Mouse (Mus musculus) lung, adult 2 months (tissue): ENCODE results near the gene Phf19. TPM values are rescaled to one million over a fixed set of nuclear protein-coding genes. Genes with fewer than 3 reads are reported as not detected.

Source experiments
- DNase-seq: peaks from one replicate; pipeline ENCODE4 v3.0.0; 2022
- H3K4me1 ChIP-seq: fragments of 200-500 bp; 2 replicates; pipeline ENCODE4 v1.6.1; 2011; ENCODE audit warnings: low read length; ENCODE audit not compliant: control insufficient read depth, insufficient read depth
- H3K4me3 ChIP-seq: fragments of 200-500 bp; replicated peaks from 2 replicates; pipeline ENCODE3; 2011; ENCODE audit warnings: low read depth, mild to moderate bottlenecking, control low read depth, low read length; ENCODE audit errors: extremely low read depth
- CTCF ChIP-seq: fragments of 200-500 bp; IDR thresholded peaks from 2 replicates; pipeline ENCODE4 v1.5.1; 2011; ENCODE audit warnings: mild to moderate bottlenecking, low read length, control low read depth; ENCODE audit not compliant: insufficient read depth
- POLR2A ChIP-seq: fragments of 200-500 bp; IDR thresholded peaks from 2 replicates; pipeline ENCODE4 v1.6.1; 2011; ENCODE audit warnings: low read depth, mild to moderate bottlenecking, control low read depth, low read length, borderline replicate concordance; ENCODE audit errors: extremely low read depth
- WGBS: fragments of 180-500 bp; shearing (Covaris S2); methylation state at CpG from one replicate; pipeline ENCODE4 v1.1.7; 2018; 5-methylcytosine and 5-hydroxymethylcytosine counted together
- polyA plus RNA-seq: library from polyadenylated mRNA; depleted of rRNA; stranded (reverse); fragments of >200 nt; gene quantifications from 2 replicates; pipeline ENCODE4 v1.2.3, GENCODE M21; 2012; rRNA removed

Phf19 gene
- 1.1 and 1.5 TPM in 2 replicates for polyA plus RNA-seq

DNA sequence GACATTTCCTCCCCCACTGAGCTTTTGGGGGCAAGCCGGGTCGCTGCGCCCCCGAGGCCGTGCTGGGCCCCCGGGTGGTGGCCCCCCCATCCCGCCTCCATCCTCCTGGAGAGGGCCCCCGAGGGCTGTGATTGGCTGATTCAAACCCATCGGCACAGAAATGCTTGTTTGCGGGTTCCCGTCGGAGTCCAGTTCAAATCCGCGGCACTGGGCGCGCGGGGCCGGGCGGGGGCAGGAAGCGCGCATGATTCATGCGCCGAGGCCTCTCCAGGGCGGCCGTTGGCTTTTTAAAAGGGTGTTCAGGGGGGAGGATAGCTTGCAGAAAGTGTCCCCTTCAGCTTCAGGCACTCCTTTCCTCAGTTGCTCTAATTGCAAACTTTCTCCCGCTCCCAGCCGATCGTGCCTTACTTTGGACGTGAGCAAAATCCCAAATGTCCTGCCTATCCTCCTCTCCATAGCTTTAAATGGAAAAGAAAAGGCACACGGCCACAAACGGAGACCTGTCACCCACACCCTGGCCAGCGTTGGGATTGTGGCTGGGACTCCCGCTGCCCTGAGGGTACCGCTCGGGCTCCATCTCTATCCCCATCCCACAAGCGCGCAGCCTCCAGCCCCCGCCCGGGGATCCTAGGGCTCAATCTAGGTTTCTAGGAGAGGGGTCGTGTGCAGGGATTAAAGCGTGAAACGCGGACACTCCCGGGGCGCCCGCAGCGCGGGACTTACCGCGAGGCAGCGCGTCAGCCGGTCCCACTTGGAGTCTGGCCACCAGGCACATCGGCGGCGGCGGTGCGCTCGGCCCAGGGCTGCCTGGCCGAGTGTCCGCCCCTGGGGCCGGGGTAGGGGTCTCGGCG, at the start of gene Phf19:
Gene Phf19 (minus strand): TSS at position 809 of the 851 bp plus-strand sequence.
- DNase-seq = peak; percentile 38
- Histone ChIP-seq H3K4me3 (peak within 1 kb of the TSS; percentile 77), H3K4me1 (peaks cover 3% of the 10 kb centered on the region; the same call in 1 of the 2 replicates)
- WGBS = 1% methylated on average over 63 of the region's 64 CpGs
- TF ChIP-seq POLR2A (no peak), CTCF (no peak)

DNA sequence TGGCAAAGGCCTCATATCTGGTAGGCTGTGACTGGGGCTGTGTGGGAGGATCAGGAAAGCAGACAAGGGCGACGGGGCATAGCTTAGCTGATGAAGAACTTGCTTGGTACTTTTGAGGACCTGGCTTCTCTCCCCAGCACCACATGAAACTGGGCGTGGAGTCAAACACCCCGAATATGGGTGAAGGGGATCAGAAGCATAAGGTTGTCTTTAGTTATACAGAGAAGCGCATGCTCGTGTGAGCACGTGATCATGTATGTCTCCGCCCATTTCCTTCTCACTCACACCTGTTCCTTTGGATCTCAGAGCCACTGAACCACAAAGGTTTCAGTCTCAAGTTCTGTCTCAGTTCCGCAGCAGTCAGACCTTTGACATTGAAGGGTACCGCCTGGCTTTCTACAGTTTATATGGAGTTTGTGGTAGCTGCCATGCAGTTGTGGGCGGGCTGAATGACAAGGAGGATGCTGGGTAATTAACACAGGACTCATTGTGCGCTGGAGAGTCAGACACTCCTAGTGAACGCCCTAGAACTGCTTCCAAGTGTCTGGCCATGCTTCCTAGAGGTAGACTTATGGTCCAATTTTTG, 49.6 kb upstream of the Phf19 start:
- no peak for DNase-seq
- no peak for TF ChIP-seq CTCF
- TF ChIP-seq POLR2A = no peak
- no peaks in the 10 kb centered on the region; the same call in 1 of the 2 replicates for H3K4me1 ChIP-seq
- H3K4me3 ChIP-seq = peak overlapping the region; percentile 6
- WGBS = 57% methylated on average over 13 of the region's 13 CpGs

DNA sequence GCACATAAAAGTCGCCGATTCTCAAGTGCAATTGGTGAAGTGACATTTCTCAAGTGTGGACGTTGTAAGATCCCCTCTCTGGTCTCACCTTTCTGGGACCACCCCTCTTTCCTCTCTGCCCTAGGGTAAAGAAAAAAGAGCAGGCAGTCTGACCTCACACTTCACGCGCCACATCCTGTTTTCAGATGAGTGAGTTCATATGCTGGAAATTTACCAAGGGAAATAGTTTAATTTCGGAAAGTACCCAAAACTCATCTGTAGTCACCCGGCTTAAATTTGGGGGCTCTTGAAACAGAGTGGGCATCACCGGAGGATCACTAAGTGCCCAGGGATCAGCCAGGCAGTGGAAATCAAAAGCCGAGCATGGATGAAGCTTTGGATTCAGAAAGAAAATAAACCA, 49.1 kb upstream of the Phf19 start:
- no peaks in the 10 kb centered on the region; the same call in 1 of the 2 replicates for H3K4me1 ChIP-seq
- no peak for DNase-seq
- no peak for TF ChIP-seq CTCF
- no peak for TF ChIP-seq POLR2A
- H3K4me3 ChIP-seq = peak overlapping the region; percentile 6
- WGBS = 40% methylated on average over 9 of the region's 9 CpGs

DNA sequence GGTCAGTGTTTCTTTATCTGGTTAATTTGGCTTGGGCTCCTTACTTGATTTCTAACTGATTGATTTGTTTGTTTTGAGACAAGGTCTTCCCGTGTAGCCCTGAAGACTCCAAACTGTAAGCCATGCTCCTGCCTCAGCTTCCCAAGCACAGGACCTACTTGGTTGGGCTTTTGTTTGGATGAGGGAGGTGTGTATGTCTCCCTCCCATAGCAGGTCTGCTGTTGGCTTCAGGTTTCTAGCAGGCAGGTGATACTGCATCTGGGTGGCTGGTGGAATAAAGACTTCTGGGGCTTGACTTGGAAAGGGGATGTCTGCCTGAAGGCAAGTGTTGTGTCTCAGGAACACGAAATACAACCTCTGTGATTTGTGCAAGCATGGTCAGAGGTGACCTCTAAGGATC, 48.4 kb upstream of the Phf19 start:
- Histone ChIP-seq H3K4me3 (no peak overlapping the region), H3K4me1 (no peaks in the 10 kb centered on the region; the same call in 1 of the 2 replicates)
- no peak for DNase-seq
- no peak for TF ChIP-seq POLR2A
- TF ChIP-seq CTCF = no peak
- 52% methylated on average over 2 of the region's 2 CpGs for WGBS

DNA sequence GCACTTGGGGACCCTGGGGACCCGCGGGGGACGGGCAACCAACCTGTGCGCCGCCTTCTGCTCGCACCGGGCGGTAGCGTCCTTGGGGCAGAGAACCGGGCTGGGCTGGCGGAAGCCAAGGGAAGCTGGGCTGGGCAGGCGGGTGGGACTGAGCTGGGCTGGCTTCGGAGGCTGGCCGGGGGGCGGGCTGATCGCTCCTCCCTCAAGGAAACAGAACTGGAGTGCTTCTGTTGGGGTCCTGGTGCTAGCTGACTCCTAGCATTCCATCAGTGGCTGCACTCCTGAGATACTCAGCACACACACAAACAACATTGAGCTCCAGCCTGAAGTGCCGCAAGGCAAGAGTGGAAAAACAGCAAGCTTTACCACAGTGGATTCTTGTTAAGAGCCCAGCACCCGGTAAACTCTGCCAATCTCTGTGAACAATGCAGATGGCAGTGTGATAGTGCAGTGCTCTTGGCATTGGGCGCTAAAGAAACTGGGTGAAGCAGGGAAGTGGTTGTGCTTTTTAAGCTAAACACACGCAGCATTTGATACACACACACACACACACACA, 47.7 kb upstream of the Phf19 start, which contains the start of gene Traf1:
Gene Traf1 (minus strand): TSS at position 292 of the 556 bp plus-strand sequence.
- H3K4me1 ChIP-seq = no peaks in the 10 kb centered on the region; the same call in 1 of the 2 replicates
- peak; percentile 76 for DNase-seq
- TF ChIP-seq POLR2A (peak; percentile 41; the same call in 1 of the 2 replicates), CTCF (no peak)
- WGBS = 2% methylated on average over 20 of the region's 20 CpGs
- peak within 1 kb of the TSS; percentile 68 for H3K4me3 ChIP-seq

DNA sequence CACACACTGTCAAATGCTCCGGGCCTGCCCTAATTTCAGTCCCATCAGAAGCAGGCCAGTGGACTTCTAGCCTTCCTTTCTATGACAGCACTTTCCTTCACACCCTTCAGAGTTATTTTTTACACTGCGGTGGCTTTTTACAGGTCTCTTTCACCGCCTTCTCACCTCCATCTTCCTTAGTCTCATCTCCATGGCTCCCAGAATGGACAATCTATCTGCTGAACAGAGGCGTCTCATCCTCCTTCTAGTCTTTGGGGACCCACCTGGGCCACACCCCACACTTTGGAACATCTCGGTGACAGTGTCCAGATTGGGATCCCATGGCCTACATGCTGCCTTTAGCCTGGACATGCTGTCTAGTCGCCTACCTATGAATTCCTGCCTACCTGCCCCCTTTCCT, 47.1 kb upstream of the Phf19 start:
- WGBS = 52% methylated on average over 6 of the region's 6 CpGs
- no peak for DNase-seq
- TF ChIP-seq CTCF = no peak
- no peak for TF ChIP-seq POLR2A
- H3K4me1 ChIP-seq = no peaks in the 10 kb centered on the region; the same call in 1 of the 2 replicates
- H3K4me3 ChIP-seq = peak overlapping the region; percentile 68

DNA sequence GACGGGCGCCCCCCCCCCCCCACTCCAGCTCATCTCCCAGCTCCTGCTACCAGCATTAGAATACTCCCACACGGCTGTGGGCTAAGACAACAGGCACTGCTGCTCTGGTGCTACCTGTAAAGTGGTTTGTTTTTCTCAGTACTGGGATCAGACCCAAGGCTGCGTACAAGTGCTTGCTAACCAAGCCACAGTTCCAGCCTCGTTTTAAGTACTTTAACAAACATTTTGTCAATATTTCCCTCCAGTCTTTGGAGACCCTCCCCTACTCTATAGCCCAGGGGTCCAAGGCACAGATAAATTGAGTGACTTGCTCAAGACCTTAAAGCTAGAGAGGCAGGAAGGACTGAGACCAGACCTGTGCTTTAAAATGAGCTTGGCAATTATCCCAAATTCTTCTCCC, 46.6 kb upstream of the Phf19 start:
- peak; percentile 42 for DNase-seq
- WGBS = 61% methylated on average over 5 of the region's 5 CpGs
- peak overlapping the region; percentile 20 for H3K4me3 ChIP-seq
- TF ChIP-seq POLR2A (no peak), CTCF (no peak)
- no peaks in the 10 kb centered on the region; the same call in 1 of the 2 replicates for H3K4me1 ChIP-seq

DNA sequence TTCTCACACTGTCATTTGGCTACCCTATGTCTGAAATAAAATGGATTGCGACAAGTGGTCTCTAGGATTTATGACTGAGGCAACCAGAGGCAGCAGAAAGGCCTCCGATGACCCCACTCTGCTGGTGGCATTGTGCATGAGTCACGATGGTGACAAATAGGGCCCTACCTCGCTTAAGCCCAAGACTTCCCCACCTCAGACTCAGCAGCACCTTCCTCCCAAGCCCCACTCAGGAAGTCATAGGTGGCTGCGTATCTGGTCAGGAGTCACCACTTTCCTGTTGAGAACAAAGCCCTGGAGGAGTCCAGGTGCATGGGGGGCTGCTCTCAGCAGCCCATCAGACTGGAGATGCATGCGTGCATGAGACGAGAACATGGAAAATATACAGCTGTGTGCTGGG, 44.8 kb upstream of the Phf19 start:
- H3K4me3 ChIP-seq = no peak overlapping the region
- H3K4me1 ChIP-seq = no peaks in the 10 kb centered on the region; the same call in 1 of the 2 replicates
- DNase-seq = no peak
- TF ChIP-seq POLR2A = no peak
- no peak for TF ChIP-seq CTCF
- 81% methylated on average over 7 of the region's 7 CpGs for WGBS

DNA sequence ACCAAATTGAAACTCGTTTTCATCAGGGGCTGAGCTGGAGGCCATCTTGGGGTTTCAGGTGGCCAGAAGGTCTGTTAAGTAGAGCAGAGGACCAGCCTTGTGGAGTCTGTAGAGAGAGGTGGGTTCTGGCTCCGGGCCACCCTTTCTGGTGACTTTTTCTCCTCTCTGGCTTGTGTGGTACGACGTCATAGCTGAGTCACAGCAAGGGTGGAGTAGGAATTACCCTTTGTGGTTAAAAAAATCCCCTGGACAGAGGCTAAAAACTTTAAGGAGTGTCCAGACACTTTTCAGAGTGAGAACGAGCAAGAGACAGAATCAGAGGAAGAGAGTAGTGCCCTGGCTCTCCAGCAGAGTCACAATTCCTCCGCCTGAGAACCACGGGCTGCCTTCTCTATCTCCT, 44.2 kb upstream of the Phf19 start:
- H3K4me1 ChIP-seq = no peaks in the 10 kb centered on the region; the same call in 1 of the 2 replicates
- 53% methylated on average over 7 of the region's 7 CpGs for WGBS
- H3K4me3 ChIP-seq = no peak overlapping the region
- no peak for DNase-seq
- TF ChIP-seq CTCF (no peak), POLR2A (no peak)
